Mouse (Mus musculus) effector memory CD4-positive, alpha-beta T cell, adult 5 months (primary cell): ENCODE results near the gene Hapln1. TPM values are rescaled to one million over a fixed set of nuclear protein-coding genes. Genes with fewer than 3 reads are reported as not detected.

Experiments
- polyA plus RNA-seq: library from polyadenylated mRNA; unstranded; fragments of 100-300 nt; shearing (Covaris generic); gene quantifications from one replicate; pipeline ENCODE4 v1.2.1, GENCODE M21; 2017

Hapln1 gene
- polyA plus RNA-seq = not detected

GRCm38 (mm10) chr13:89539205-89539886, at the start of gene Hapln1:
TSS of gene Hapln1 (plus strand) at chr13:89539796.

Other genes starting within 250 kb of the Hapln1 start
- 0.34 TPM for gene Vcan, start 202.7 kb downstream of the Hapln1 start, polyA plus RNA-seq